Mouse (Mus musculus) midbrain, embryonic 11.5 days (tissue): ENCODE measurements around the gene Hspbp1. TPM values are rescaled to one million over a fixed set of nuclear protein-coding genes. Genes with fewer than 3 reads are reported as not detected.
A peak's percentile ranks its signal among the peaks of the same experiment; 100 is the strongest.

ENCODE experiments used
- ATAC-seq: fragments of 200-750 bp; cut with Nextera tagmentation; 2 replicates; pipeline ENCODE4 v1.8.0; 2017; ENCODE audit warnings: moderate TSS enrichment, moderate library complexity; ENCODE audit not compliant: low FRiP score
- DNase-seq: peaks from one replicate; pipeline ENCODE4 v3.0.0; 2015; ENCODE audit warnings: low spot score; ENCODE audit errors: missing footprints
- H3K27ac ChIP-seq: fragments of 300-500 bp; sonication (generic); 2 replicates; pipeline ENCODE4 v1.5.1; 2014; ENCODE audit warnings: low read depth, low read length
- H3K27me3 ChIP-seq: fragments of 300-500 bp; sonication (generic); 2 replicates; pipeline ENCODE4 v1.6.1; 2014; ENCODE audit warnings: mild to moderate bottlenecking, low read length, moderate library complexity, mixed read lengths; ENCODE audit not compliant: control insufficient read depth, insufficient read depth
- H3K36me3 ChIP-seq: fragments of 300-500 bp; sonication (generic); 2 replicates; pipeline ENCODE4 v1.6.1; 2014; ENCODE audit warnings: mild to moderate bottlenecking, low read length, moderate library complexity, mixed read lengths; ENCODE audit not compliant: control insufficient read depth, insufficient read depth
- H3K4me1 ChIP-seq: fragments of 300-500 bp; sonication (generic); 2 replicates; pipeline ENCODE4 v1.6.1; 2014; ENCODE audit warnings: low read length; ENCODE audit not compliant: control insufficient read depth, insufficient read depth
- H3K4me2 ChIP-seq: fragments of 300-500 bp; sonication (generic); 2 replicates; pipeline ENCODE4 v1.6.1; 2014; ENCODE audit warnings: mild to moderate bottlenecking, moderate library complexity
- H3K4me3 ChIP-seq: fragments of 300-500 bp; sonication (generic); 2 replicates; pipeline ENCODE4 v1.5.1; 2014; ENCODE audit warnings: low read depth, low read length
- H3K9ac ChIP-seq: fragments of 300-500 bp; sonication (generic); 2 replicates; pipeline ENCODE4 v1.6.1; 2014; ENCODE audit warnings: low read length
- H3K9me3 ChIP-seq: fragments of 300-500 bp; sonication (generic); 2 replicates; pipeline ENCODE4 v1.6.1; 2016; ENCODE audit warnings: low read length; ENCODE audit not compliant: control insufficient read depth
- WGBS: fragments of 180-500 bp; shearing (Covaris S2); extraction: QIAGEN DNeasy Blood & Tissue Kit; methylation state at CpG from one replicate; pipeline ENCODE4 v1.1.7; 2014; 5-methylcytosine and 5-hydroxymethylcytosine counted together
- polyA plus RNA-seq: library from polyadenylated mRNA; unstranded; fragments of >200 nt; fragmentation: Nextera tagmentation; extraction: Ambion mirVana; gene quantifications from 2 replicates; pipeline ENCODE4 v1.2.1, GENCODE M21; 2014

Gene Hspbp1
- polyA plus RNA-seq, 1 experiment from 2014 or later: 113 TPM

DNA sequence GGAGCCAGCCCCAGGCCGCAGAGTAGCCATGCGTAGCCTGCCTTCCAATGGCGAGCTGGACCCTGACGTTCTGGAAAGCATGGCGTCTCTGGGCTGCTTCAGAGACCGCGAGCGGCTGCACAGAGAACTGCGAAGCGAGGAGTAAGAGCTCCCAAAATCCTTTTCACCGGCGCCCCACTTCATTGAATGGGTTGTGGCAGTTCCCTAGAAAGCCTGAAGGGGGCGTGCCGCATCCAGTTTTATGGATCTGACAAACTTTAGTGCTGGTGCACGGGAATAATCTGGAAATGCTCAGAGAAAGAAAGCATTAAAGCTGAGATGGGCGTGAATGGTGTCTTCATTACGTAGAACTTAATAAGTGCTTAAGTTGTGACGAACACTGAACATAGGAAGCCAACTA is 20.2 kb upstream of the Hspbp1 start:
- peaks cover 3% of the 10 kb centered on the region; the same call in 1 of the 2 replicates for H3K4me1 ChIP-seq
- peaks cover 23% of the 10 kb centered on the region for H3K36me3 ChIP-seq
- DNase-seq: peak; percentile 94
- H3K9me3 ChIP-seq: no peaks in the 10 kb centered on the region
- no peaks in the 10 kb centered on the region for H3K27me3 ChIP-seq
- no peak overlapping the region for H3K9ac ChIP-seq
- WGBS: 38% methylated on average over 18 of the region's 18 CpGs
- H3K4me3 ChIP-seq: no peak overlapping the region
- no peak overlapping the region; the same call in 1 of the 2 replicates for H3K27ac ChIP-seq
- no peak for ATAC-seq
- no peak overlapping the region for H3K4me2 ChIP-seq

DNA sequence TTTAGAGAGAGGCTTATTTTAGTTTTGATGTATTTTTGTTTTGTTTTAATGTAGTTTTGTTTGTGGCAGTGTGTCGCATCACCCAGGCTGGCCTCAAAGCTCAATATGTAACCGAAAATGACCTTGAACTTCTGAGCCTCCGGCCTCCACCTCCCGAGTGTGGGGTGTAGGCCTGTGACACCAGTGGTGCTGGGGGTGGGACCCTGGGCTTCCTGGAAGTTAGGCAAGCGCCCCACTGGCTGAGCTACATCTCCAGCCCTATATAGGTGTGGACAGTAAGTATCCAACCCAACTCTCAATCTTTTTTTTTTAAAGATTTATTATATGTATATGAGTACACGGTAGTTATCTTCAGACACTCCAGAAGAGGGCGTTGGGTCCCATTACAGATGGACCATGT is 18.3 kb upstream of the Hspbp1 start:
- DNase-seq: no peak
- peaks cover 18% of the 10 kb centered on the region for H3K36me3 ChIP-seq
- H3K9me3 ChIP-seq: no peaks in the 10 kb centered on the region
- no peak overlapping the region for H3K4me3 ChIP-seq
- no peak overlapping the region for H3K4me2 ChIP-seq
- H3K27me3 ChIP-seq: no peaks in the 10 kb centered on the region
- no peak overlapping the region for H3K9ac ChIP-seq
- H3K27ac ChIP-seq: no peak overlapping the region
- ATAC-seq: no peak
- 96% methylated on average over 7 of the region's 7 CpGs for WGBS
- peaks cover 3% of the 10 kb centered on the region; the same call in 1 of the 2 replicates for H3K4me1 ChIP-seq

DNA sequence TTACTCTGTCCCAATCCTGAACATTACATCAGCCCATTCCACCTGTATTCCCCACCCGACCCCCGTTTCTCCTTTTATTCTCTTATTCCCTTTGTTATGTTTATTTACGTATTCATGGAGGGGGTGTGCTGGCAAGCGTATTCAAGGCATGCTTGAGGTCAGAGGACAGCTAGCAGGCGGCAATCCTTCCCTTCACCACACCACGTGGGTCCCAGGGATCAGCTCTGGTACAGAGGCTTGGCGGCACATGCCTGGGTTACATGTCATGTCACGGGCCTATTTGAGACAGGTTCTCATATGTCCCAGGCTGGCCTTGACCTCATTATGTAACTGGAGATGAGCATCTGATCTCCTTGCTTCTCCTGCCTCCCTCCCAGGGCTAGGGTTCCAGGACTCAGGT is 17.5 kb upstream of the Hspbp1 start:
- Histone ChIP-seq H3K4me1 (peaks cover 3% of the 10 kb centered on the region; the same call in 1 of the 2 replicates), H3K9me3 (no peaks in the 10 kb centered on the region), H3K36me3 (peaks cover 17% of the 10 kb centered on the region), H3K27me3 (no peaks in the 10 kb centered on the region), H3K4me3 (no peak overlapping the region), H3K9ac (no peak overlapping the region), H3K27ac (no peak overlapping the region), H3K4me2 (no peak overlapping the region)
- DNase-seq: no peak
- 0 out of 2 replicates have a peak, but pooled peaks have one; percentile 56 for ATAC-seq
- WGBS: 44% methylated on average over 8 of the region's 8 CpGs

DNA sequence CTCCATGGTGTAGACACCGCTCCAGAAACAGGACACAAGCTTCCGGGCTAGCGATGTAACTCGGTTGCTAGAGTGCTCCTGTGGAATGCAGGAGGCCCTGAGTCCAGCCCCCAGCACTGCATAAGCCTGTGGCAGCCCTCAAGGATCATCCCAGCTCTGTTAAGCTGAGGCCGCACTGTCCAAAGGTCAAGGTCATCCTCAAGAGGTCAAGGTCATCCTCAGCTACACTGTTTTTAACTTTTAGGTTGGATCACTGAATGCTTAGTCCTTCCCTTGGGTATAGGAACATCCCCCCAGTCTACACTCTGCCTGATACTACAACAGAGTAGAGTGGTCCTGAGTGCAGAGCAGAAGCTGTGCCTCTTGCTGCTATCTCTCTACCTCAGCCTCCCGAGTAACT is 8.1 kb upstream of the Hspbp1 start:
- Histone ChIP-seq H3K9ac (no peak overlapping the region), H3K27me3 (no peaks in the 10 kb centered on the region), H3K27ac (no peak overlapping the region), H3K36me3 (peaks cover 18% of the 10 kb centered on the region), H3K9me3 (no peaks in the 10 kb centered on the region), H3K4me1 (peaks cover 8% of the 10 kb centered on the region), H3K4me2 (no peak overlapping the region), H3K4me3 (no peak overlapping the region)
- DNase-seq: peak; percentile 60
- 64% methylated on average over 6 of the region's 6 CpGs for WGBS
- no peak for ATAC-seq

- no peaks in the 10 kb centered on the region for H3K27me3 ChIP-seq
- H3K36me3 ChIP-seq: peaks cover 15% of the 10 kb centered on the region
- peaks cover 8% of the 10 kb centered on the region for H3K4me1 ChIP-seq
- peak overlapping the region; percentile 95 for H3K27ac ChIP-seq
- peak; percentile 80 for ATAC-seq
- no peaks in the 10 kb centered on the region for H3K9me3 ChIP-seq
- peak overlapping the region; percentile 100 for H3K9ac ChIP-seq
- WGBS: 11% methylated on average over 16 of the region's 35 CpGs
- peak; percentile 94 for DNase-seq
- H3K4me3 ChIP-seq: peak overlapping the region; percentile 100
- H3K4me2 ChIP-seq: peak overlapping the region; percentile 79
These were observed 6.2 kb upstream of the Hspbp1 start for GRCm38 (mm10) chr7:4690951-4691653.

- ATAC-seq (peak; percentile 92), DNase-seq (peak; percentile 99)
- no peaks in the 10 kb centered on the region for H3K9me3 ChIP-seq
- peak within 1 kb of the TSS; percentile 100 for H3K4me3 ChIP-seq
- peaks cover 8% of the 10 kb centered on the region for H3K4me1 ChIP-seq
- peak within 1 kb of the TSS; percentile 100 for H3K9ac ChIP-seq
- H3K36me3 ChIP-seq: peaks cover 12% of the 10 kb centered on the region
- no peaks in the 10 kb centered on the region for H3K27me3 ChIP-seq
- under 1% methylated on average over 11 of the region's 18 CpGs for WGBS
- H3K4me2 ChIP-seq: peak within 1 kb of the TSS; percentile 79
- peak within 1 kb of the TSS; percentile 95 for H3K27ac ChIP-seq
These were observed 5.5 kb upstream of the Hspbp1 start, which contains the start of gene Brsk1 for GRCm38 (mm10) chr7:4690387-4690786. Gene Brsk1, plus strand, starts transcription at chr7:4690604.

DNA sequence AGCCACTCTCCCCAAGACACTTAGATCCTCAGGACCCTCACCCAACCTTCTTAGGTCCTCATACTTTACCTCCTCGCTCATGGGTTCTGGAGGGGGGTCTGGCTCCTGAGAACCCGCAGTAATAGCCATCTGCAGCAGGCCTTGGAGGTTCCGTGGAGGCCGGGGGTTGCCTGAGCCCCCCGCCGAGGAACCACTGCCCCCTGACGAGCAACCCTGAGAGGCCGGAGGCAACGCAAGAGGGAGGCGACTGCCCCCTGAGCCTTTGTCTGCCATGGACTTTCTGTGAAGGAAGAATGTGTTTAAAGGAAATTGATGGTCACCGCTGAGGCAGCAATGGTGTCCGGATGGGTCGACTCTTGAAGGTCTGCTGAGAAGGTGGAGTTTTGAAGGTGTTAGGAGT is 665 bp downstream of the Hspbp1 start:
- Histone ChIP-seq H3K4me3 (peak overlapping the region; percentile 73), H3K9ac (peak overlapping the region; percentile 64), H3K27ac (no peak overlapping the region; the same call in 1 of the 2 replicates), H3K9me3 (no peaks in the 10 kb centered on the region), H3K4me2 (peak overlapping the region; percentile 76), H3K4me1 (peaks cover 5% of the 10 kb centered on the region), H3K27me3 (no peaks in the 10 kb centered on the region), H3K36me3 (peaks cover 6% of the 10 kb centered on the region)
- under 1% methylated on average over 13 of the region's 13 CpGs for WGBS
- ATAC-seq: 0 out of 2 replicates have a peak, but pooled peaks have one; percentile 1
- DNase-seq: no peak

- no peak overlapping the region for H3K27ac ChIP-seq
- no peaks in the 10 kb centered on the region for H3K9me3 ChIP-seq
- peaks cover 6% of the 10 kb centered on the region for H3K36me3 ChIP-seq
- ATAC-seq: no peak
- DNase-seq: no peak
- H3K4me3 ChIP-seq: no peak overlapping the region
- no peak overlapping the region for H3K4me2 ChIP-seq
- H3K27me3 ChIP-seq: no peaks in the 10 kb centered on the region
- H3K4me1 ChIP-seq: peaks cover 5% of the 10 kb centered on the region
- 94% methylated on average over 5 of the region's 5 CpGs for WGBS
- no peak overlapping the region for H3K9ac ChIP-seq
These were observed 1.6 kb downstream of the Hspbp1 start for GRCm38 (mm10) chr7:4683307-4683706.

DNA sequence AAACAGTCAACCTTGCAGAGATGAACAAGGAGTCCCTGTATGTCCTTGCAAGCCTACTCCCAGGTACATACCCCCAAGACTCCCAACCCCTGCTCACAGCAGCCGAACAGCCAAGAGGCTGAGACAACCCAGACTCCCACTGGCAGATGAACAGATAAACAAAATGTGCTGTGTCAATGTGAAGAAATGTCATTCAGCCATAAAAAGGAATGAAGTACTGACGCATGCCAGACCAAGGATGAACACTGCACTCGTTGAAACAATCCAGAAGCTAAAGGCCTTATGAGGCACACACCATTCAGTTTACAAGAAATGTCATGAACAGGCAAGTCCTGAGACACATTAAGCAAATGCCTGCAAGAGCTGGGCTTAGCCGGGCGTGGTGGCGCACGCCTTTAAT is 9.7 kb downstream of the Hspbp1 start:
- H3K4me3 ChIP-seq: no peak overlapping the region
- H3K27ac ChIP-seq: no peak overlapping the region
- H3K4me2 ChIP-seq: no peak overlapping the region
- no peak overlapping the region for H3K9ac ChIP-seq
- ATAC-seq (no peak), DNase-seq (no peak)
- H3K36me3 ChIP-seq: peaks cover 16% of the 10 kb centered on the region
- 91% methylated on average over 7 of the region's 7 CpGs for WGBS
- H3K9me3 ChIP-seq: no peaks in the 10 kb centered on the region
- no peaks in the 10 kb centered on the region for H3K27me3 ChIP-seq
- no peaks in the 10 kb centered on the region for H3K4me1 ChIP-seq
